Mouse (Mus musculus): ENCODE results near the gene Gm42674. TPM values are rescaled to one million over a fixed set of nuclear protein-coding genes. Genes with fewer than 3 reads are reported as not detected.

The Gm42674 gene
- polyA plus RNA-seq, 1 experiment = not detected

DNA sequence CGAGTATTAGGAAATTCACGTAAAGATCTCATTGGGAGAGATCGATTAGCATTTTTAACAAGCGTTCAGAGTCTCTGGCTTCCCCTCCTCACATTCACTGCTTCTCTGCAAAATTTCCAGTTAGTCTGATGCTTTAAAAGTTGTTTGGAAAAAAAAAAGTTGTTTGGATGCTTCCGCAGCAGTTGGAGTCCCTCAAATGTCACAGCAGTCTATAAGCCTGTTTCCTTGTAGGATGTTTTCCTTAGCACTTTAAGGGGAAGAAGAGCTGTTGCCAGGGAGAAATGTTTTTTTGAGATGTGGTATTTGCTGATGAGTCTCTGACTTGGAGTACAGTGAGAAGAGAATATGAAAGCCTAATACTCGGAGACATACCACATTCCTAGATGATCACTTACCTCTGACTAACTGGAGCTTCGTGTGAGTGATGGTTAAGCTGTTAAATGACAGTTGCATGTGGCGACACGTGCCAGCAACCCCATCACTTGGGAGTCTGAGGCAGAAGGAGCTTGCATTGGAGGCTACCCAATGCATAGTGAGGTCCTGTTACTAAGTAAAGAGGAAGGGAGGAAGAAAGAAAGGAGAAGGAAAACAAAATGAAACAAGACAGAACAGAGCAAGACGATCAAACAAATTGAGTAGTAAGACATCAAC, 25.2 kb upstream of the Gm42674 start:
- Histone ChIP-seq H3K27me3 (ENCODE audit: control insufficient read depth, insufficient read depth, low read length) (no peaks in the 10 kb centered on the region), H3K4me1 (ENCODE audit: control insufficient read depth, insufficient read depth, insufficient read length) (no peaks in the 10 kb centered on the region), H3K36me3 (ENCODE audit: control insufficient read depth, insufficient read depth, low read length) (no peaks in the 10 kb centered on the region), H3K27ac (ENCODE audit: insufficient read depth, low read length) (no peak overlapping the region), H3K4me3 (ENCODE audit: extremely low read depth, insufficient read depth, insufficient read length) (no peak overlapping the region)
- 83% methylated on average over 10 of the region's 10 CpGs for WGBS
- DNase-seq (ENCODE audit: low read depth in 1 of 2, low spot score in 2 of 2) = no peak
- TF ChIP-seq CTCF (IDR thresholded peaks at IDR 0.05; ENCODE audit: extremely low read depth, insufficient read depth, insufficient read length, insufficient replicate concordance) (no peak), POLR2A (IDR thresholded peaks at IDR 0.05; ENCODE audit: low read depth, low read length) (no peak)

DNA sequence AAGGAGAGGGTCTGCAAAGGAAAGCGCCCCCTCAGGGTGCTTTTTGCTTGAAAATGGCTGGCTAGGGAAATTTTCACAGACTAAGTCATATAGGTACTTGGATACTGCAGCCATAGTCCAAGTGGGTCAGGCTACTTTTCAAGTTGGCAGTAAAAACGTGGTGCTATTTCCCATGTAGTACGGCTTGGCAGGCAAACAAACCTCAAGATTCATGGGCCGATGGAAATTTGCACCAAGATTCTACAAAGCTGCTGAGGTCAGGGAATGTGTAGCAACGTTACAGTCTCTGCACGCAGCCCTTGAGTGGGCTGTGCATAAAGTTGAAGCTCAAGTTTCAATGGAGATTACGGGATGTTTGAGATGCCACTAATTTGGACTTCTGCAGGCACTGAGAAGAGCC, 22.3 kb upstream of the Gm42674 start:
- TF ChIP-seq CTCF (IDR thresholded peaks at IDR 0.05; ENCODE audit: extremely low read depth, insufficient read depth, insufficient read length, insufficient replicate concordance) (no peak), POLR2A (IDR thresholded peaks at IDR 0.05; ENCODE audit: low read depth, low read length) (no peak)
- peaks cover 3% of the 10 kb centered on the region; the same call in 1 of the 2 replicates for H3K4me1 ChIP-seq (ENCODE audit: control insufficient read depth, insufficient read depth, insufficient read length)
- H3K4me3 ChIP-seq (ENCODE audit: extremely low read depth, insufficient read depth, insufficient read length) = no peak overlapping the region
- H3K27me3 ChIP-seq (ENCODE audit: control insufficient read depth, insufficient read depth, low read length) = no peaks in the 10 kb centered on the region
- H3K27ac ChIP-seq (ENCODE audit: insufficient read depth, low read length) = no peak overlapping the region
- H3K36me3 ChIP-seq (ENCODE audit: control insufficient read depth, insufficient read depth, low read length) = no peaks in the 10 kb centered on the region
- 90% methylated on average over 7 of the region's 7 CpGs for WGBS
- DNase-seq (ENCODE audit: low read depth in 1 of 2, low spot score in 2 of 2) = no peak

DNA sequence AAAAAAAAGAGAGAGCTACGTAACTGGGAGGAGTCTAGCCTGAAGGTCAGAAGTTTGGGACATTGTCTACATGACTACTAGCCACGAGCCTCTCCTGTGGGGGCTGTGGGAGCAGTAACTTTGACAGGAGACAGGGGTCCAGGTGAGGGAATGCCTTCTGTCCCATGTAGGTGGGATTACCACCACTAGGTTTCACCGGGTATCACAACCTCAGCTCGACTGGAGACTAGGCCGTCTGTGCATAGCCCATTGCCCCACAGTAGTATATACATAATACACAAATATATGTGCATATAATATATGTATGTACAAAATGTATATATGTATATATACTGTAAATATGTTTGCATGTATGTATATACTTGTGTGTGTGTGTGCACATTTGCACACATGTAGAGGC, 20.6 kb upstream of the Gm42674 start:
- H3K27me3 ChIP-seq (ENCODE audit: control insufficient read depth, insufficient read depth, low read length) = no peaks in the 10 kb centered on the region
- H3K4me3 ChIP-seq (ENCODE audit: extremely low read depth, insufficient read depth, insufficient read length) = no peak overlapping the region
- 95% methylated on average over 5 of the region's 5 CpGs for WGBS
- no peak for TF ChIP-seq POLR2A (IDR thresholded peaks at IDR 0.05; ENCODE audit: low read depth, low read length)
- no peak for TF ChIP-seq CTCF (IDR thresholded peaks at IDR 0.05; ENCODE audit: extremely low read depth, insufficient read depth, insufficient read length, insufficient replicate concordance)
- no peak for DNase-seq (ENCODE audit: low read depth in 1 of 2, low spot score in 2 of 2)
- no peaks in the 10 kb centered on the region for H3K36me3 ChIP-seq (ENCODE audit: control insufficient read depth, insufficient read depth, low read length)
- no peak overlapping the region for H3K27ac ChIP-seq (ENCODE audit: insufficient read depth, low read length)
- peaks cover 8% of the 10 kb centered on the region; the same call in 1 of the 2 replicates for H3K4me1 ChIP-seq (ENCODE audit: control insufficient read depth, insufficient read depth, insufficient read length)

DNA sequence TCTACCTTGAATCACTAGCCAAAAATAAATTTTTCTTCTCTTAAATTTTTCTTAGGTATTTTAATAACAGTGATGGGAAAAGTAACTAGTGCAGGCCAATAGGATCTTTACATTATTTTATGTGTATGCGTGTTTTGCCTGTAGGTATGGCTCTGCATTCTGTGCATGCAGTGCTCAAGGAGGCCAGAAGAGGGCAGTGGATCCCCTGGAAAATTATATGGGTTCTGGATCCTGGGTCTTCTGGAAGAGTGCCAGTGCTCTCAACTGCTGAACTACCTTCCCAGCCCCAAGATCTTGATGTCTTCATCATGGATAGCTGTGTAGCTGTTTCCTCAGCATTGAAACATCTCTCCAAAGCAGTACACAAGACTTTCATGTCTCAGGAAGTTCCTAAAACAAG, 19.5 kb upstream of the Gm42674 start:
- Histone ChIP-seq H3K36me3 (ENCODE audit: control insufficient read depth, insufficient read depth, low read length) (no peaks in the 10 kb centered on the region), H3K27ac (ENCODE audit: insufficient read depth, low read length) (no peak overlapping the region), H3K27me3 (ENCODE audit: control insufficient read depth, insufficient read depth, low read length) (no peaks in the 10 kb centered on the region), H3K4me3 (ENCODE audit: extremely low read depth, insufficient read depth, insufficient read length) (no peak overlapping the region), H3K4me1 (ENCODE audit: control insufficient read depth, insufficient read depth, insufficient read length) (peaks cover 17% of the 10 kb centered on the region; the same call in 1 of the 2 replicates)
- TF ChIP-seq POLR2A (IDR thresholded peaks at IDR 0.05; ENCODE audit: low read depth, low read length) = no peak
- no peak for TF ChIP-seq CTCF (IDR thresholded peaks at IDR 0.05; ENCODE audit: extremely low read depth, insufficient read depth, insufficient read length, insufficient replicate concordance)
- 98% methylated on average over 1 of the region's 1 CpGs for WGBS
- DNase-seq (ENCODE audit: low read depth in 1 of 2, low spot score in 2 of 2) = no peak

DNA sequence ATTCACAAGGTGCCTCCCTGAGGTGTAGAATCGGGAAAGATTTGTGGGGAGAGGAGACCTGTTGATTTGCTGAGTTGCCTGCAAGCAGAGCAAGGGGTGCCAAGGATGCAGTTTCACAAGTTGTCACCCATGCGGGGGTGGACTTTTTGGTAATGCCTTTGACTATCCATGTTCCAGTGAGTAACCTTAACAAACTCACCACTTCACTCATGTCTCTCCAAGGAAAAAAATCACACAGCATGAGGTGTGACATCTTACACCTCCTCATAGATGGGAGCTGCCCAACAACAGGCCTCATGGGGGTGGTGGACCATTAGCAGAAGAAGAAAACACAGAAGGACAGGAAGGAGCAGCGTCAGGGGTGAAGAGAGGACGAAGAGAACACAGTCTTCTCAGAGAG, 19.1 kb upstream of the Gm42674 start:
- no peaks in the 10 kb centered on the region for H3K36me3 ChIP-seq (ENCODE audit: control insufficient read depth, insufficient read depth, low read length)
- H3K4me3 ChIP-seq (ENCODE audit: extremely low read depth, insufficient read depth, insufficient read length) = no peak overlapping the region
- TF ChIP-seq POLR2A (IDR thresholded peaks at IDR 0.05; ENCODE audit: low read depth, low read length) = no peak
- no peak for TF ChIP-seq CTCF (IDR thresholded peaks at IDR 0.05; ENCODE audit: extremely low read depth, insufficient read depth, insufficient read length, insufficient replicate concordance)
- 92% methylated on average over 4 of the region's 4 CpGs for WGBS
- no peak overlapping the region for H3K27ac ChIP-seq (ENCODE audit: insufficient read depth, low read length)
- peaks cover 20% of the 10 kb centered on the region; the same call in 1 of the 2 replicates for H3K4me1 ChIP-seq (ENCODE audit: control insufficient read depth, insufficient read depth, insufficient read length)
- DNase-seq (ENCODE audit: low read depth in 1 of 2, low spot score in 2 of 2) = no peak
- H3K27me3 ChIP-seq (ENCODE audit: control insufficient read depth, insufficient read depth, low read length) = no peaks in the 10 kb centered on the region

DNA sequence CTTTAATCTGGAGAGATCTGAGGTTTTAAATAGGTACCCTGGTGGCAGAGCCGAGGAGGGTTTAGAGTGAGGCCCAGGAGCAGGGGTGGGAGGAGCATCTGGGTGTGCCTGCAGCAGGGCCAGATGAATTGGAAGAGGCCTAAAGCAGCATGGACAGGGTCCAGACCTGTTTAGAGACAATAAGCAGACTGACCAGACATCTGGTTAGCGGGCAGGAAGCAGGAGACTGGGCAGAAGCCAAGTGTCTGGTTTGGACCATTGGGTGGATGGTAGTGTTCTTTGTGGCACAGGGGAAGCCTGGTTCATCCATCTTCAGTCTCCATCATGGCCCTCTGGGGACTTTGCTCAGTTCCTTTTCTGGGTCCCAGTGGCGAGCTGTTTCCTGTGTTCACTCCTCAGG, 17.8 kb upstream of the Gm42674 start:
- H3K4me3 ChIP-seq (ENCODE audit: extremely low read depth, insufficient read depth, insufficient read length) = no peak overlapping the region
- H3K27me3 ChIP-seq (ENCODE audit: control insufficient read depth, insufficient read depth, low read length) = no peaks in the 10 kb centered on the region
- DNase-seq (ENCODE audit: low read depth in 1 of 2, low spot score in 2 of 2) = no peak
- 36% methylated on average over 3 of the region's 3 CpGs for WGBS
- no peak for TF ChIP-seq POLR2A (IDR thresholded peaks at IDR 0.05; ENCODE audit: low read depth, low read length)
- no peak for TF ChIP-seq CTCF (IDR thresholded peaks at IDR 0.05; ENCODE audit: extremely low read depth, insufficient read depth, insufficient read length, insufficient replicate concordance)
- H3K27ac ChIP-seq (ENCODE audit: insufficient read depth, low read length) = no peak overlapping the region
- peaks cover 27% of the 10 kb centered on the region; the same call in 1 of the 2 replicates for H3K4me1 ChIP-seq (ENCODE audit: control insufficient read depth, insufficient read depth, insufficient read length)
- H3K36me3 ChIP-seq (ENCODE audit: control insufficient read depth, insufficient read depth, low read length) = no peaks in the 10 kb centered on the region

DNA sequence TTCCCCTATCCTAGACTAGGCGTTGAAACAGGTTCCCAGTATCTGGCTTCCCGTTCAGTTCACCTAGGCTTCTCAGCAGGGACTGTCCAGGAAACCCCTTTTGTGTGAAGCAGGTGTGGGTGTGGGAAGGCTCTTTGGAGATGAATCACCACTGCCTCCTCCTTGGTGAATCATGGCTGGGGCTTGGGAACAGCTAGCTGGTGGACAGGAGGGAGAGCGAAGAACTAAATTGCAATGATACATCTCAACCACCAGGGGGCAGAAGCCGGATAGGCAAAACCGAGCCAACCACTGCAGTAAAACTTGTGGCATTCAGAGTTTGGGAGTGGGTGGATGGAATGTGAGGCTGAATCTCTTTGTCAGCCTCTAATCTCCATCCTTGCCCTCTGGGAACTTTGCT, 16.1 kb upstream of the Gm42674 start:
- WGBS = 27% methylated on average over 5 of the region's 5 CpGs
- peak; percentile 43 to 55 for DNase-seq (ENCODE audit: low read depth in 1 of 2, low spot score in 2 of 2)
- H3K27ac ChIP-seq (ENCODE audit: insufficient read depth, low read length) = no peak overlapping the region

More for the DNA sequence above, 16.1 kb upstream of the Gm42674 start:
- Histone ChIP-seq H3K4me1 (ENCODE audit: control insufficient read depth, insufficient read depth, insufficient read length) (peaks cover 40% of the 10 kb centered on the region; the same call in 1 of the 2 replicates), H3K27me3 (ENCODE audit: control insufficient read depth, insufficient read depth, low read length) (no peaks in the 10 kb centered on the region), H3K36me3 (ENCODE audit: control insufficient read depth, insufficient read depth, low read length) (no peaks in the 10 kb centered on the region), H3K4me3 (ENCODE audit: extremely low read depth, insufficient read depth, insufficient read length) (no peak overlapping the region)
- TF ChIP-seq POLR2A (IDR thresholded peaks at IDR 0.05; ENCODE audit: low read depth, low read length) (no peak), CTCF (IDR thresholded peaks at IDR 0.05; ENCODE audit: extremely low read depth, insufficient read depth, insufficient read length, insufficient replicate concordance) (peak; percentile 77; the same call in 1 of the 2 replicates)
